Mouse (Mus musculus) heart, embryonic 16.5 days (tissue): ENCODE results near the gene Fam169b. TPM values are rescaled to one million over a fixed set of nuclear protein-coding genes. Genes with fewer than 3 reads are reported as not detected.

Experiments
- ATAC-seq: fragments of 200-750 bp; cut with Nextera tagmentation; replicated peaks from 2 replicates; pipeline ENCODE4 v1.8.0; 2017; ENCODE audit warnings: moderate number of reproducible peaks; ENCODE audit not compliant: insufficient read depth, low FRiP score; ENCODE audit errors: extremely low read depth
- H3K27ac ChIP-seq: fragments of 300-500 bp; sonication (generic); 2 replicates; pipeline ENCODE4 v1.5.1; 2014; ENCODE audit warnings: mild to moderate bottlenecking, low read length, control low read depth, moderate library complexity
- H3K27me3 ChIP-seq: fragments of 300-500 bp; sonication (generic); 2 replicates; pipeline ENCODE4 v1.6.1; 2014; ENCODE audit warnings: low read length, mixed read lengths; ENCODE audit not compliant: control insufficient read depth, insufficient read depth
- H3K36me3 ChIP-seq: fragments of 300-500 bp; sonication (generic); 2 replicates; pipeline ENCODE4 v1.6.1; 2014; ENCODE audit not compliant: control insufficient read depth, insufficient read depth
- H3K4me1 ChIP-seq: fragments of 300-500 bp; sonication (generic); 2 replicates; pipeline ENCODE4 v1.6.1; 2014; ENCODE audit warnings: low read length, mixed read lengths; ENCODE audit not compliant: control insufficient read depth, insufficient read depth
- H3K4me2 ChIP-seq: fragments of 300-500 bp; sonication (generic); 2 replicates; pipeline ENCODE4 v1.6.1; 2014; ENCODE audit warnings: low read depth, mild to moderate bottlenecking, control low read depth, low read length
- H3K4me3 ChIP-seq: fragments of 300-500 bp; sonication (generic); 2 replicates; pipeline ENCODE4 v1.5.1; 2014; ENCODE audit warnings: mild to moderate bottlenecking, control low read depth, low read length
- H3K9ac ChIP-seq: fragments of 300-500 bp; sonication (generic); 2 replicates; pipeline ENCODE4 v1.6.1; 2014; ENCODE audit warnings: low read length, control low read depth
- H3K9me3 ChIP-seq: fragments of 300-500 bp; sonication (generic); replicated peaks from 2 replicates; pipeline ENCODE4 v1.6.1; 2016; ENCODE audit warnings: low read length; ENCODE audit not compliant: control insufficient read depth
- WGBS: fragments of 180-500 bp; shearing (Covaris S2); extraction: QIAGEN DNeasy Blood & Tissue Kit; methylation state at CpG from one replicate; pipeline ENCODE4 v1.1.7; 2014; 5-methylcytosine and 5-hydroxymethylcytosine counted together
- polyA plus RNA-seq: library from polyadenylated mRNA; unstranded; fragments of >200 nt; fragmentation: Nextera tagmentation; extraction: Ambion mirVana; gene quantifications from 2 replicates; pipeline ENCODE4 v1.2.1, GENCODE M21; 2015

Fam169b gene
- polyA plus RNA-seq, 1 experiment from 2014 or later, result 15.1 TPM

- Histone ChIP-seq H3K27ac (no peak overlapping the region), H3K27me3 (peaks cover 24% of the 10 kb centered on the region), H3K4me1 (peaks cover 6% of the 10 kb centered on the region; the same call in 1 of the 2 replicates), H3K4me2 (peak overlapping the region; percentile 58), H3K9ac (no peak overlapping the region), H3K36me3 (no peaks in the 10 kb centered on the region), H3K4me3 (peak overlapping the region; percentile 31), H3K9me3 (no peaks in the 10 kb centered on the region; the same call in 1 of the 2 replicates)
- WGBS, result 2% methylated on average over 11 of the region's 13 CpGs
- ATAC-seq, result peak; percentile 28; the same call in 1 of the 2 replicates
Observed at GRCm38 (mm10) chr7:68369694-68370093, 96.1 kb downstream of the Fam169b start.

- no peak for ATAC-seq
- WGBS, result 14% methylated on average over 16 of the region's 16 CpGs
- H3K9me3 ChIP-seq, result no peaks in the 10 kb centered on the region; the same call in 1 of the 2 replicates
- no peak overlapping the region for H3K9ac ChIP-seq
- peaks cover 6% of the 10 kb centered on the region; the same call in 1 of the 2 replicates for H3K4me1 ChIP-seq
- H3K4me2 ChIP-seq, result peak overlapping the region; percentile 66
- H3K27ac ChIP-seq, result no peak overlapping the region
- no peaks in the 10 kb centered on the region for H3K36me3 ChIP-seq
- peaks cover 35% of the 10 kb centered on the region for H3K27me3 ChIP-seq
- peak overlapping the region; percentile 39 for H3K4me3 ChIP-seq
Observed at GRCm38 (mm10) chr7:68374109-68374857, 100.6 kb downstream of the Fam169b start.

GRCm38 (mm10) chr7:68382187-68382586 lies 108.5 kb downstream of the Fam169b start:
- Histone ChIP-seq H3K27ac (no peak overlapping the region), H3K36me3 (no peaks in the 10 kb centered on the region), H3K4me3 (no peak overlapping the region; the same call in 1 of the 2 replicates), H3K4me2 (peak overlapping the region; percentile 46), H3K4me1 (peaks cover 6% of the 10 kb centered on the region; the same call in 1 of the 2 replicates), H3K9ac (no peak overlapping the region), H3K9me3 (no peaks in the 10 kb centered on the region), H3K27me3 (peaks cover 2% of the 10 kb centered on the region)
- peak; percentile 45; the same call in 1 of the 2 replicates for ATAC-seq
- 14% methylated on average over 9 of the region's 9 CpGs for WGBS

- Histone ChIP-seq H3K36me3 (no peaks in the 10 kb centered on the region), H3K9me3 (no peaks in the 10 kb centered on the region), H3K4me3 (no peak overlapping the region), H3K4me2 (no peak overlapping the region), H3K27ac (no peak overlapping the region), H3K4me1 (peaks cover 6% of the 10 kb centered on the region; the same call in 1 of the 2 replicates), H3K9ac (no peak overlapping the region), H3K27me3 (no peaks in the 10 kb centered on the region)
- no peak for ATAC-seq
- WGBS, result 35% methylated on average over 3 of the region's 3 CpGs
Observed at GRCm38 (mm10) chr7:68386767-68387166, 113.1 kb downstream of the Fam169b start.

GRCm38 (mm10) chr7:68395707-68396333 lies 122.2 kb downstream of the Fam169b start:
- no peak overlapping the region for H3K4me3 ChIP-seq
- H3K27me3 ChIP-seq, result no peaks in the 10 kb centered on the region
- ATAC-seq, result no peak
- no peaks in the 10 kb centered on the region for H3K9me3 ChIP-seq
- no peak overlapping the region for H3K4me2 ChIP-seq
- WGBS, result 71% methylated on average over 6 of the region's 6 CpGs
- no peak overlapping the region for H3K27ac ChIP-seq
- no peak overlapping the region for H3K9ac ChIP-seq
- no peaks in the 10 kb centered on the region for H3K4me1 ChIP-seq
- H3K36me3 ChIP-seq, result no peaks in the 10 kb centered on the region

GRCm38 (mm10) chr7:68400516-68400915 lies 126.9 kb downstream of the Fam169b start:
- Histone ChIP-seq H3K36me3 (no peaks in the 10 kb centered on the region), H3K4me3 (no peak overlapping the region), H3K4me2 (no peak overlapping the region), H3K4me1 (no peaks in the 10 kb centered on the region), H3K9me3 (no peaks in the 10 kb centered on the region), H3K9ac (no peak overlapping the region), H3K27ac (no peak overlapping the region), H3K27me3 (no peaks in the 10 kb centered on the region)
- ATAC-seq, result no peak
- WGBS, result 84% methylated on average over 7 of the region's 7 CpGs

- H3K36me3 ChIP-seq, result no peaks in the 10 kb centered on the region
- H3K27me3 ChIP-seq, result 0 out of 2 replicates have a peak, but pooled peaks cover 2% of the 10 kb centered on the region
- H3K4me1 ChIP-seq, result no peaks in the 10 kb centered on the region
- no peak overlapping the region for H3K4me3 ChIP-seq
- H3K9me3 ChIP-seq, result no peaks in the 10 kb centered on the region
- no peak overlapping the region for H3K27ac ChIP-seq
- H3K4me2 ChIP-seq, result no peak overlapping the region
- 19% methylated on average over 5 of the region's 5 CpGs for WGBS
- no peak overlapping the region for H3K9ac ChIP-seq
- ATAC-seq, result no peak
Observed at GRCm38 (mm10) chr7:68408611-68409010, 135.0 kb downstream of the Fam169b start.
